Mouse (Mus musculus) megakaryocyte, adult 5-6 weeks (primary cell): ENCODE results near the gene Dlg2. TPM values are rescaled to one million over a fixed set of nuclear protein-coding genes. Genes with fewer than 3 reads are reported as not detected.

Experiments
- ATAC-seq: 2 replicates; pipeline ENCODE4 v1.8.0; 2016; ENCODE audit warnings: mild to moderate bottlenecking, inconsistent platforms; ENCODE audit not compliant: poor library complexity, severe bottlenecking
- total RNA-seq, 2 experiments: library from RNA; stranded (forward) in 1 of 2; stranded (reverse) in 1 of 2; fragments of 153-499, 151-499 nt in 1 of 2; fragments of 221-1000, 200-1000 nt in 1 of 2; gene quantifications; 2 replicates each; pipeline versions ENCODE4 v1.2.3 to v1.2.4; 2015 to 2017

The Dlg2 gene
- total RNA-seq, 2 experiments from 2014 or later: 0.33 TPM; not detected in 1

- ATAC-seq: no peak
Observed at GRCm38 (mm10) chr7:91261672-91262030, 785.2 kb downstream of the Dlg2 start.

DNA sequence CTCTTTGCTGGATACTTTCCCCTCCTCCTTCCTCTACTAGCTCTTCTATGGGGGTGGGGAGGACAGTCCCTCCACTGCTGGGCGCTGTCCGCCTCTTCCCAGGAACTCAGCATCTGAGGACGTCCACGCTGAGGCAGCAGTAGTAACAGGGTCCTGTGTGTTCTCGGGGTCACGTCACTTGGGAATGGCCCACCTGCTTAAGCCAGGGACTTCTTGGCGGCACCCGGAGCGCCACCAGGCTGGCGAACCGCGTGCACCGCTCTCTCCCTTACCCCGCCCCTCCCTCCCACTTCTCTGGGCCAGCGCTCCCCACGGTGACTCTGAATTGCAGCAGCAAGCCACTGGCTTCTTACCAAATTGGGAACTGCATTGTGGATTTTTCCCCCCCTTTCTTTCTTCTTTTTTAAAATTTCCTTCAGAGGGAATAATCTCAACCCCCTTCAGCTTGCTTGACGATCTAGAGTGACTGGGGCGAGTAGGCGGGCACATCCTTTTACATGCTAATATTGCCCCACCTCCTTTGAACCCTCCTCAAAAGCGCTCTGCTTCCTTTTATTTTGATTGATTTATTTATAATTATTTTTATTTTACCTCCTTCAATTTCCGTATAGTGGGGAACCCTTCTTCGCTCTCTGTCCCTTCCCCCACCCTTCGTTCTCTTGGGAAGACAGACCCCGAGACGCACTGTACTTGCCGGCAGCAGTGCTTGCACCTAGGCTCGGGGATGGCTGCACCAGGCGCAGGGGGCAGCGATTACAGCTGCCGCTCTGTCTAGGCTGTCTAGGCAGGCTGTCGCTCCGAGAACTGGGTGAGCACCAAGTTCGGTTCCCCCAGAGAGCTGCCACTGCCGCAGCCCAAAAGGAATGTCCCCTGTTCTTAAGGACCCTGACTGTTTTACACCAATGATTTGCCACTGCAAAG, 785.8 kb downstream of the Dlg2 start:
- no peak for ATAC-seq

GRCm38 (mm10) chr7:91262998-91263397, 786.5 kb downstream of the Dlg2 start:
- ATAC-seq: no peak

- ATAC-seq: no peak
Observed at GRCm38 (mm10) chr7:91267764-91268163, 791.3 kb downstream of the Dlg2 start.

DNA sequence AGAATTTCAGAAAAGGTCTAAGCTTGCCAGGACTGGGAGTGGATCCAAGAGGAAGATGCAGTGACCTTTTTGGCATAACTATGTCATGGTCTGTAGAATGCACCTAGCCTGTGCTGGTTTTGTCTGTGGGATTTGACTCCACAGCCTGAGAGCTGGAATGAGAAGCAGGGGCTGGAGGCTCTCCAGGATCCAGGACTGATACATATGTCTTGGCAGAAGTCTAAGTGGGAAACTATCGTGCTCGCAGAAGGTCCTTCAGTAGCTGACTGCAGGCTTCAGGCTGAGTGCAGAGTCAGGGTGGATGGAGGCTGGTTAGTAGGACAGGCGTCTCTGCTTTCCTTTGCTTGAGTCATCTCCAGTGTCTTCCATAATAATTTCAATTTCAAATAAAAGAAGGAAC, 807.7 kb downstream of the Dlg2 start:
- no peak for ATAC-seq

- ATAC-seq: no peak
Observed at GRCm38 (mm10) chr7:91288324-91288723, 811.9 kb downstream of the Dlg2 start.

GRCm38 (mm10) chr7:91296127-91296526, 819.7 kb downstream of the Dlg2 start:
- ATAC-seq: no peak

DNA sequence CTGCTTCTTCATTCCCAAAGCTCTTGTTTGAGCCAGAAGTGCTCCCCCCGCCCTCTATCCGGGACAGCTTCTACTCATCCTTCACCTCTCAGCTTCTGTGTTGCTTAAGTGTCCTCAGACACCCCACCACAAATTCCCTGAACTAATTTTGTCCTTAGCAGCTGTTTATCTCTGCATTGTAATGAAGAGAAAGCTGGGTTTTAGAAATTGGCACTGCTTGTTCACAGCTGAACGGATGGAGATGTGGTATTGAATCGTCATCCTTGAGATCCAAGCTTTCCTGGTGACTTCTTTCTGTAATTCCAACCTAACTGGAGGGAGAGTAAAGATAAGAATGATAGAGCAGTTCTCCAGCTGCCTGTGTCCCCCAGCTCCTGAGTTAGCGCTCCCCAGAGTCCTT, 834.7 kb downstream of the Dlg2 start:
- ATAC-seq: no peak

- ATAC-seq: no peak
Observed at GRCm38 (mm10) chr7:91345073-91345472, 868.6 kb downstream of the Dlg2 start.

GRCm38 (mm10) chr7:91369821-91370321, 893.4 kb downstream of the Dlg2 start:
- no peak for ATAC-seq

DNA sequence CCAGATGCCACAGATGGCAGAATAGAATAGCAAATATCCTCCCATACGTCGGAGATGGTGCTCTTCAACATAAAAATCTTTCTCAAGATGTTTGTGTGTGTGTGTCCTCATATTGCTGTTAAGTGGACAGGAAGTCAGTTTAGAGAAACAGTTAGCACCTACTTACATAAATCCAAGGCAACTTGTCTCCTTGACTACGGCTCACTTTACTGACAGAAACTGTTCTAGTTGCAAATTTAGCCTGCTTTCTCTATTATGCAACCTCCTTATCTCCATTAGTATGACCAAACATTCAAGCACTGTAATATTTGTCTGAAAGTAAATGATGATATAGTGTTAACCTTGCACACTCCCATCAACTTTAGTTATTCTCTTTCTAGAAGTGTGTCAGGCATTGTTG, 905.8 kb downstream of the Dlg2 start:
- ATAC-seq: no peak

GRCm38 (mm10) chr7:91383873-91384272, 907.4 kb downstream of the Dlg2 start:
- ATAC-seq: no peak

DNA sequence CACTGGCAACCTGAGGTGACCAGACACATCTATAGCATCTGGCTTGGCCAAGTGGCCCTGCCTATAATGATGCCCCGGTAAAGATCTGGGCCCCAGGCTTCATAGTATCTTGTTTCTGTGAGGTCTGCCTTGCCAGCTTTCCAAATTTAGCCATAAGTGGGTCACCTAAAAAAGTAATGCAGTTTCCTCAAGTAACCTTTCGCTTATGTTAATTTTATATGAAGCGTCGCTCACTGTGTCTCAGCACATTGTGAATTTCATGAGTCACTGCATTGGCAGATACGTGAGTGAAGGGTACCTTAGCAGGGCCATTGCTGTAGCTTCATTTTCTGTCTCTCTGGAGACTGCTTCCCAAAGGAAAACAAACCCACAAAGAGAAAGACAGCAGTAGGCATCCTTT, 912.8 kb downstream of the Dlg2 start:
- ATAC-seq: no peak

- no peak for ATAC-seq
Observed at GRCm38 (mm10) chr7:91397827-91398226, 921.4 kb downstream of the Dlg2 start.

DNA sequence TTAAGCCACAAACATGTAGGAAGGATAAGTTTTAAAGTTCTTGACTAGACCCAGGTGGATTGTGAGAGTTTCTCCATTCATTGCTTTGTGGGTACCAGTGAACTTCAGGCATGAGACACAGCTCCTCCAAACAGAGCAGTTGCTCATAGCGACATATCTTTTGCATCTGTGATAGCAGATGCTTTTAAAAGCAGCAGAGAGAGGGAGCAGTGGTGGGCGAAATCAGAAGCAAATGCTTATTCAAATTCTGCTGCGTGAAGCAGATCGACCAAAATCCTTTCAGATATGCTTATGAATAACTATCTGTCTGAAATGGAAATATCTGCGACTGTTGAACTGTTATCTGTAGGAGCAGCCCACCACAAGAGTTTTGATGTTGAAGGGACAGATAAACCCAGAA, 935.6 kb downstream of the Dlg2 start:
- no peak for ATAC-seq

GRCm38 (mm10) chr7:91414150-91414549, 937.7 kb downstream of the Dlg2 start:
- ATAC-seq: no peak

DNA sequence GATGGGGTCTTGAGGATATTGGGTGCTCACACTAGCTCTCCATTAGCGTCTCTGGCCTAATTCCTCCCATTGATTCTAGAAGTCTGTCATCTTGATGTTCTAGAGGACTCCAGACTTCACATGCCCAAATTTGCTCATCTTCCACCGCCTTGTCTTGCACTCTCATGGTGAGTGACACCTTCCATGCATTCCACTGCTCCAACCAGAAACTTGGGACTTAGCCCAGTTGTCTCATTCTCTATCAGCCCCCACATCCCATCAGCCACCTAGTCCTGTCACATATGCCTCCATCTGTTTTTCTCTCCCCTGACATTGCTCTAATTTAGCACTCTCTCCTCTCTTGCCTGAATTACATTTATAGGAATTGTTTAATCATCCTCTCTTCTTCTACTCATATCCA, 938.3 kb downstream of the Dlg2 start:
- ATAC-seq: no peak

- no peak for ATAC-seq
Observed at GRCm38 (mm10) chr7:91420215-91420614, 943.7 kb downstream of the Dlg2 start.

- no peak for ATAC-seq
Observed at GRCm38 (mm10) chr7:91423784-91424183, 947.3 kb downstream of the Dlg2 start.

- no peak for ATAC-seq
Observed at GRCm38 (mm10) chr7:91429712-91430275, 953.3 kb downstream of the Dlg2 start.

GRCm38 (mm10) chr7:91431594-91432240, 955.2 kb downstream of the Dlg2 start:
- ATAC-seq: peak; percentile 73; the same call in 1 of the 2 replicates

DNA sequence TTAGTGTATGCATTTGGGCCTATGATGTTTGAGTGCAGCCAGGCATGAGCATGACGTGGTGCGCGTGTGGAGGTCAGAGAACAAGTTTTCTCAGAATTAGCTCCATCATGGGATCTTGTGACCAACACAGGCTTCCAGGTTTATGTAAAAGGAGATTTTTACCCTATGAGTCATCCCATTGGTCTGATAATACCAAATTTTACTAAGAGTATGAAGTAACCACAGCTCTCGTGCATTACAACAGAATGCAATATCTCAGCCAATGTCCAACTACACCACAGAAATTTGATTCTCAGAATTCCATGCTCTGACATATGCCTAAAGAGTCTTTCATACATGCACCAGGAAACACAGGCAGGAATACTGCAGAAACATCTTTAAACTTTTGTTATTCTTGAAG, 956.1 kb downstream of the Dlg2 start:
- ATAC-seq: no peak
